Mouse (Mus musculus): ENCODE measurements at regions not wholly inside any gene's neighbourhood (a gene's known extent, or its start where the extent isn't known, plus 50 kb on each side); places are given as distances from the start of the nearest gene placed in this dataset.
A peak's percentile ranks its signal among the peaks of the same experiment; 100 is the strongest.

GRCm38 (mm10) chr5:75281510-75281909, 129.4 kb downstream of the Pdgfra start:
- no peak for ATAC-seq (ENCODE audit: low FRiP score)
- peaks cover 13% of the 10 kb centered on the region for H3K4me1 ChIP-seq (replicated peaks)
- no peaks in the 10 kb centered on the region for H3K27me3 ChIP-seq
- no peaks in the 10 kb centered on the region for H3K36me3 ChIP-seq
- H3K9ac ChIP-seq = no peak overlapping the region
- no peaks in the 10 kb centered on the region for H3K9me3 ChIP-seq
- H3K4me3 ChIP-seq = no peak overlapping the region
- no peak overlapping the region for H3K27ac ChIP-seq
- WGBS = 89% methylated on average over 7 of the region's 7 CpGs
- no peak overlapping the region for H3K4me2 ChIP-seq

- ATAC-seq (ENCODE audit: low FRiP score) = no peak
- Histone ChIP-seq H3K27ac (no peak overlapping the region), H3K27me3 (no peaks in the 10 kb centered on the region), H3K4me1 (replicated peaks) (peaks cover 14% of the 10 kb centered on the region), H3K4me3 (no peak overlapping the region), H3K36me3 (no peaks in the 10 kb centered on the region), H3K4me2 (no peak overlapping the region), H3K9ac (no peak overlapping the region), H3K9me3 (no peaks in the 10 kb centered on the region)
- WGBS = 61% methylated on average over 4 of the region's 4 CpGs
Observed at GRCm38 (mm10) chr5:75282617-75283016, 130.5 kb downstream of the Pdgfra start.

GRCm38 (mm10) chr5:75283841-75284240, 131.7 kb downstream of the Pdgfra start:
- H3K4me3 ChIP-seq = no peak overlapping the region
- no peak for ATAC-seq (ENCODE audit: low FRiP score)
- 80% methylated on average over 5 of the region's 5 CpGs for WGBS

GRCm38 (mm10) chr5:75285950-75286349, 133.9 kb downstream of the Pdgfra start:
- peaks cover 23% of the 10 kb centered on the region for H3K4me1 ChIP-seq (replicated peaks)
- H3K27ac ChIP-seq = no peak overlapping the region
- no peaks in the 10 kb centered on the region for H3K36me3 ChIP-seq
- ATAC-seq (ENCODE audit: low FRiP score) = no peak
- H3K4me3 ChIP-seq = no peak overlapping the region
- H3K9me3 ChIP-seq = no peaks in the 10 kb centered on the region
- 58% methylated on average over 10 of the region's 10 CpGs for WGBS
- no peak overlapping the region for H3K4me2 ChIP-seq
- H3K9ac ChIP-seq = no peak overlapping the region
- H3K27me3 ChIP-seq = no peaks in the 10 kb centered on the region

More at GRCm38 (mm10) chr5:75283841-75284240, 131.7 kb downstream of the Pdgfra start:
- Histone ChIP-seq H3K4me1 (replicated peaks) (peaks cover 20% of the 10 kb centered on the region), H3K27ac (no peak overlapping the region; the same call in 1 of the 2 replicates), H3K4me2 (no peak overlapping the region), H3K9me3 (no peaks in the 10 kb centered on the region), H3K36me3 (no peaks in the 10 kb centered on the region), H3K9ac (no peak overlapping the region), H3K27me3 (no peaks in the 10 kb centered on the region)

- Histone ChIP-seq H3K4me2 (no peak overlapping the region), H3K27ac (no peak overlapping the region), H3K4me1 (replicated peaks) (peaks cover 6% of the 10 kb centered on the region; the same call in 1 of the 2 replicates), H3K9me3 (no peaks in the 10 kb centered on the region), H3K36me3 (no peaks in the 10 kb centered on the region), H3K27me3 (no peaks in the 10 kb centered on the region), H3K9ac (no peak overlapping the region), H3K4me3 (no peak overlapping the region)
- ATAC-seq (ENCODE audit: low FRiP score) = no peak
- 49% methylated on average over 2 of the region's 2 CpGs for WGBS
Observed at GRCm38 (mm10) chr5:75295676-75296075, 143.6 kb downstream of the Pdgfra start.

- no peak for ATAC-seq (ENCODE audit: low FRiP score)
- no peaks in the 10 kb centered on the region for H3K36me3 ChIP-seq
- H3K4me1 ChIP-seq (replicated peaks) = no peaks in the 10 kb centered on the region
- 85% methylated on average over 1 of the region's 1 CpGs for WGBS
- no peak overlapping the region for H3K4me3 ChIP-seq
- H3K9me3 ChIP-seq = no peaks in the 10 kb centered on the region
- H3K27ac ChIP-seq = no peak overlapping the region
- H3K9ac ChIP-seq = no peak overlapping the region
- no peak overlapping the region for H3K4me2 ChIP-seq
- H3K27me3 ChIP-seq = no peaks in the 10 kb centered on the region
Observed at GRCm38 (mm10) chr5:75312897-75313296, 160.8 kb downstream of the Pdgfra start.

- 83% methylated on average over 1 of the region's 1 CpGs for WGBS
- no peaks in the 10 kb centered on the region for H3K9me3 ChIP-seq
- H3K27ac ChIP-seq = no peak overlapping the region
- H3K27me3 ChIP-seq = no peaks in the 10 kb centered on the region
- no peak overlapping the region for H3K4me2 ChIP-seq
- no peaks in the 10 kb centered on the region for H3K4me1 ChIP-seq (replicated peaks)
- ATAC-seq (ENCODE audit: low FRiP score) = no peak
- H3K36me3 ChIP-seq = no peaks in the 10 kb centered on the region
- H3K9ac ChIP-seq = no peak overlapping the region
- H3K4me3 ChIP-seq = no peak overlapping the region
Observed at GRCm38 (mm10) chr5:75315956-75316355, 163.9 kb downstream of the Pdgfra start.

GRCm38 (mm10) chr5:75320536-75320935, 168.4 kb downstream of the Pdgfra start:
- Histone ChIP-seq H3K4me1 (replicated peaks) (no peaks in the 10 kb centered on the region), H3K27ac (no peak overlapping the region), H3K4me2 (no peak overlapping the region), H3K9ac (no peak overlapping the region), H3K4me3 (no peak overlapping the region), H3K27me3 (no peaks in the 10 kb centered on the region), H3K9me3 (no peaks in the 10 kb centered on the region), H3K36me3 (no peaks in the 10 kb centered on the region)
- WGBS = 81% methylated on average over 2 of the region's 2 CpGs
- ATAC-seq (ENCODE audit: low FRiP score) = no peak

GRCm38 (mm10) chr5:75334050-75334449, 182.0 kb downstream of the Pdgfra start:
- 92% methylated on average over 3 of the region's 3 CpGs for WGBS
- no peak overlapping the region for H3K4me2 ChIP-seq
- no peak for ATAC-seq (ENCODE audit: low FRiP score)
- no peak overlapping the region for H3K4me3 ChIP-seq
- no peak overlapping the region for H3K9ac ChIP-seq
- peaks cover 6% of the 10 kb centered on the region; the same call in 1 of the 2 replicates for H3K4me1 ChIP-seq (replicated peaks)
- no peaks in the 10 kb centered on the region for H3K27me3 ChIP-seq
- no peaks in the 10 kb centered on the region for H3K9me3 ChIP-seq
- H3K36me3 ChIP-seq = no peaks in the 10 kb centered on the region
- no peak overlapping the region for H3K27ac ChIP-seq

GRCm38 (mm10) chr5:75336454-75336853, 184.4 kb downstream of the Pdgfra start:
- H3K4me1 ChIP-seq (replicated peaks) = peaks cover 6% of the 10 kb centered on the region; the same call in 1 of the 2 replicates
- no peak overlapping the region for H3K4me3 ChIP-seq
- H3K27ac ChIP-seq = peak overlapping the region; percentile 44; the same call in 1 of the 2 replicates
- H3K27me3 ChIP-seq = no peaks in the 10 kb centered on the region
- H3K9ac ChIP-seq = no peak overlapping the region
- 57% methylated on average over 11 of the region's 11 CpGs for WGBS
- H3K9me3 ChIP-seq = no peaks in the 10 kb centered on the region
- no peaks in the 10 kb centered on the region for H3K36me3 ChIP-seq
- H3K4me2 ChIP-seq = no peak overlapping the region
- no peak for ATAC-seq (ENCODE audit: low FRiP score)

GRCm38 (mm10) chr5:75338439-75338838, 186.3 kb downstream of the Pdgfra start:
- H3K27ac ChIP-seq = no peak overlapping the region
- H3K4me3 ChIP-seq = no peak overlapping the region
- H3K4me2 ChIP-seq = no peak overlapping the region
- ATAC-seq (ENCODE audit: low FRiP score) = no peak
- no peaks in the 10 kb centered on the region for H3K27me3 ChIP-seq
- peaks cover 6% of the 10 kb centered on the region; the same call in 1 of the 2 replicates for H3K4me1 ChIP-seq (replicated peaks)
- no peak overlapping the region for H3K9ac ChIP-seq
- no peaks in the 10 kb centered on the region for H3K36me3 ChIP-seq
- WGBS = 87% methylated on average over 11 of the region's 11 CpGs
- no peaks in the 10 kb centered on the region for H3K9me3 ChIP-seq

GRCm38 (mm10) chr5:75342599-75342998, 190.5 kb downstream of the Pdgfra start:
- no peak overlapping the region for H3K4me2 ChIP-seq
- H3K9ac ChIP-seq = no peak overlapping the region
- no peaks in the 10 kb centered on the region for H3K4me1 ChIP-seq (replicated peaks)
- H3K9me3 ChIP-seq = no peaks in the 10 kb centered on the region
- ATAC-seq (ENCODE audit: low FRiP score) = no peak
- H3K36me3 ChIP-seq = no peaks in the 10 kb centered on the region
- H3K27me3 ChIP-seq = no peaks in the 10 kb centered on the region
- no peak overlapping the region for H3K27ac ChIP-seq
- WGBS = 93% methylated on average over 7 of the region's 7 CpGs
- no peak overlapping the region for H3K4me3 ChIP-seq

GRCm38 (mm10) chr5:75346836-75347773, 195.0 kb downstream of the Pdgfra start:
- no peak overlapping the region for H3K4me3 ChIP-seq
- no peaks in the 10 kb centered on the region for H3K9me3 ChIP-seq
- ATAC-seq (ENCODE audit: low FRiP score) = no peak
- 39% methylated on average over 11 of the region's 11 CpGs for WGBS
- no peaks in the 10 kb centered on the region for H3K36me3 ChIP-seq
- H3K4me1 ChIP-seq (replicated peaks) = no peaks in the 10 kb centered on the region
- H3K9ac ChIP-seq = no peak overlapping the region
- peaks cover 3% of the 10 kb centered on the region; the same call in 1 of the 2 replicates for H3K27me3 ChIP-seq
- H3K4me2 ChIP-seq = no peak overlapping the region
- no peak overlapping the region for H3K27ac ChIP-seq

Data from hindbrain, embryonic 13.5 days (tissue).